Mouse (Mus musculus) kidney, adult 2 months (tissue): ENCODE measurements around the gene 1700023F06Rik. TPM values are rescaled to one million over a fixed set of nuclear protein-coding genes. Genes with fewer than 3 reads are reported as not detected.

Experiments
- DNase-seq: peaks from one replicate; pipeline ENCODE4 v3.0.0; 2021
- H3K27ac ChIP-seq: fragments of 200-500 bp; 2 replicates; pipeline ENCODE4 v1.5.1; 2012; ENCODE audit warnings: low read depth, low read length, control low read depth, inconsistent platforms; ENCODE audit not compliant: insufficient read depth
- H3K27me3 ChIP-seq: fragments of 200-500 bp; replicated peaks from 2 replicates; pipeline ENCODE4 v1.6.1; 2012; ENCODE audit warnings: mild to moderate bottlenecking, moderate library complexity, low read length, inconsistent platforms; ENCODE audit not compliant: control insufficient read depth, insufficient read depth
- H3K36me3 ChIP-seq: fragments of 200-500 bp; 2 replicates; pipeline ENCODE4 v1.6.1; 2012; ENCODE audit warnings: mild to moderate bottlenecking, moderate library complexity, low read length, inconsistent platforms; ENCODE audit not compliant: control insufficient read depth, insufficient read depth
- H3K4me1 ChIP-seq: fragments of 200-500 bp; 2 replicates; pipeline ENCODE4 v1.6.1; 2011; ENCODE audit warnings: low read length; ENCODE audit not compliant: control insufficient read depth, insufficient read depth
- H3K4me3 ChIP-seq: fragments of 200-500 bp; 2 replicates; pipeline ENCODE4 v1.5.1; 2011; ENCODE audit warnings: mild to moderate bottlenecking, low read depth, low read length, control low read depth; ENCODE audit not compliant: insufficient read depth
- CTCF ChIP-seq: fragments of 200-500 bp; conservative IDR thresholded peaks from 2 replicates; pipeline ENCODE4 v1.5.1; 2011; ENCODE audit warnings: low read depth, mild to moderate bottlenecking, control low read depth, low read length, moderate library complexity, mixed read lengths; ENCODE audit not compliant: insufficient read depth, insufficient read length
- POLR2A ChIP-seq: fragments of 200-500 bp; IDR thresholded peaks from one replicate; pipeline ENCODE4 v1.6.1; 2011; ENCODE audit warnings: low read depth, low read length, control low read depth
- whole genome bisulfite sequencing: fragments of 180-500 bp; shearing (Covaris S2); methylation state at CpG from one replicate; pipeline ENCODE4 v1.1.7; 2018; 5-methylcytosine and 5-hydroxymethylcytosine counted together
- polyA plus RNA-seq: library from polyadenylated mRNA; depleted of rRNA; stranded (reverse); fragments of >200 nt; gene quantifications from 2 replicates; pipeline ENCODE4 v1.2.3, GENCODE M21; 2012

The 1700023F06Rik gene
- polyA plus RNA-seq, 1 experiment = 0.09 TPM

GRCm38 (mm10) chr11:103177815-103178485 is 30.4 kb downstream of the 1700023F06Rik start:
- H3K4me3 ChIP-seq = no peak overlapping the region
- no peaks in the 10 kb centered on the region for H3K36me3 ChIP-seq
- no peak overlapping the region for H3K27ac ChIP-seq
- DNase-seq = no peak
- H3K27me3 ChIP-seq = no peaks in the 10 kb centered on the region
- TF ChIP-seq POLR2A (no peak), CTCF (no peak)
- 87% methylated on average over 15 of the region's 15 CpGs for WGBS
- peaks cover 39% of the 10 kb centered on the region for H3K4me1 ChIP-seq

GRCm38 (mm10) chr11:103177216-103177615 is 31.1 kb downstream of the 1700023F06Rik start:
- no peak overlapping the region for H3K27ac ChIP-seq
- H3K4me1 ChIP-seq = peaks cover 38% of the 10 kb centered on the region
- no peaks in the 10 kb centered on the region for H3K27me3 ChIP-seq
- TF ChIP-seq POLR2A (no peak), CTCF (no peak)
- 78% methylated on average over 5 of the region's 5 CpGs for WGBS
- H3K4me3 ChIP-seq = no peak overlapping the region
- DNase-seq = no peak
- H3K36me3 ChIP-seq = no peaks in the 10 kb centered on the region

- Histone ChIP-seq H3K27ac (no peak overlapping the region), H3K4me3 (no peak overlapping the region), H3K27me3 (no peaks in the 10 kb centered on the region), H3K4me1 (peaks cover 38% of the 10 kb centered on the region), H3K36me3 (no peaks in the 10 kb centered on the region)
- WGBS = 89% methylated on average over 1 of the region's 1 CpGs
- DNase-seq = no peak
- TF ChIP-seq POLR2A (no peak), CTCF (no peak)
Observed at GRCm38 (mm10) chr11:103176510-103176909, 31.8 kb downstream of the 1700023F06Rik start.

GRCm38 (mm10) chr11:103175688-103176442 is 32.5 kb downstream of the 1700023F06Rik start:
- Histone ChIP-seq H3K36me3 (no peaks in the 10 kb centered on the region), H3K27ac (0 out of 2 replicates have a peak overlapping the region, but pooled peaks have one; percentile 14), H3K4me1 (peaks cover 38% of the 10 kb centered on the region), H3K4me3 (no peak overlapping the region), H3K27me3 (no peaks in the 10 kb centered on the region)
- TF ChIP-seq CTCF (no peak), POLR2A (no peak)
- WGBS = 59% methylated on average over 14 of the region's 14 CpGs
- DNase-seq = no peak

GRCm38 (mm10) chr11:103174891-103175391 is 33.4 kb downstream of the 1700023F06Rik start:
- 27% methylated on average over 8 of the region's 8 CpGs for WGBS
- peaks cover 41% of the 10 kb centered on the region for H3K4me1 ChIP-seq
- no peak for TF ChIP-seq POLR2A
- TF ChIP-seq CTCF = no peak

GRCm38 (mm10) chr11:103174411-103174832 is 33.9 kb downstream of the 1700023F06Rik start:
- peak; percentile 78 for DNase-seq
- Histone ChIP-seq H3K27me3 (no peaks in the 10 kb centered on the region), H3K4me3 (no peak overlapping the region), H3K4me1 (peaks cover 42% of the 10 kb centered on the region), H3K27ac (peak overlapping the region; percentile 90), H3K36me3 (no peaks in the 10 kb centered on the region)
- TF ChIP-seq CTCF (no peak), POLR2A (no peak)
- WGBS = 59% methylated on average over 5 of the region's 5 CpGs

More at GRCm38 (mm10) chr11:103174891-103175391, 33.4 kb downstream of the 1700023F06Rik start:
- no peaks in the 10 kb centered on the region for H3K27me3 ChIP-seq
- no peak overlapping the region for H3K4me3 ChIP-seq
- no peaks in the 10 kb centered on the region for H3K36me3 ChIP-seq
- peak overlapping the region; percentile 90 for H3K27ac ChIP-seq
- DNase-seq = peak; percentile 52
